In genomic region chr8:122593240-122593639, GRCm38 (mm10) we compare ENCODE assay signal across 17 mouse cellular contexts. TPM values are rescaled to one million over a fixed set of nuclear protein-coding genes. Genes with fewer than 3 reads are reported as not detected.
DNase-seq lines count a peak whose midpoint lies in the region; ATAC-seq and TF ChIP-seq lines count a peak whose summit lies in the region.
"Had no signal": no experiment of that assay in that cellular context is flagged by ENCODE, and none has a peak within 500 bp of the region (broad histone marks: within the 10 kb centered on the region; RNA-seq: fewer than 3 reads in every experiment).

No protein-coding gene starts in this region.

- H3K9me3 ChIP-seq in hindbrain, embryonic 12.5 days (replicated peaks), result no peaks in the 10 kb centered on the region
- H3K9me3 ChIP-seq in hindbrain, embryonic 11.5 days (ENCODE audit: control insufficient read depth, low read length), result no peaks in the 10 kb centered on the region
- H3K9me3 ChIP-seq in hindbrain, embryonic 14.5 days (ENCODE audit: control insufficient read depth, low read length), result no peaks in the 10 kb centered on the region
- H3K9me3 ChIP-seq in liver, embryonic 15.5 days (replicated peaks), result no peaks in the 10 kb centered on the region
- H3K9me3 ChIP-seq: heart, embryonic 15.5 days; intestine, embryonic 15.5 days; limb, embryonic 15.5 days; megakaryocyte, embryonic 14.5 days had no signal

- no peaks in the 10 kb centered on the region for H3K27me3 ChIP-seq in hindbrain, embryonic 12.5 days
- no peaks in the 10 kb centered on the region for H3K27me3 ChIP-seq in hindbrain, embryonic 11.5 days (ENCODE audit: control insufficient read depth, insufficient read depth, low read length)
- no peaks in the 10 kb centered on the region for H3K27me3 ChIP-seq in hindbrain, embryonic 14.5 days (ENCODE audit: control insufficient read depth, insufficient read depth, low read length)
- no peaks in the 10 kb centered on the region for H3K27me3 ChIP-seq in liver, embryonic 15.5 days
- H3K27me3 ChIP-seq: heart, embryonic 15.5 days; intestine, embryonic 15.5 days; limb, embryonic 15.5 days had no signal

- 0 out of 2 replicates have a peak, but pooled peaks have one; percentile 41 for TF ChIP-seq POLR2A in bone marrow, adult 2 months (IDR thresholded peaks at IDR 0.05; ENCODE audit: borderline replicate concordance, control insufficient read depth, low read depth, low read length)

- no peak overlapping the region for H3K4me3 ChIP-seq in hindbrain, embryonic 12.5 days
- no peak overlapping the region for H3K4me3 ChIP-seq in hindbrain, embryonic 11.5 days (ENCODE audit: low read depth, low read length)
- peak overlapping the region; percentile 2 for H3K4me3 ChIP-seq in bone marrow, adult 2 months (replicated peaks; ENCODE audit: control insufficient read depth, low read depth, low read length)
- no peak overlapping the region for H3K4me3 ChIP-seq in hindbrain, embryonic 14.5 days (replicated peaks; ENCODE audit: low read length)
- no peak overlapping the region for H3K4me3 ChIP-seq in liver, embryonic 15.5 days (replicated peaks)
- H3K4me3 ChIP-seq: heart, embryonic 15.5 days; intestine, embryonic 15.5 days; limb, embryonic 15.5 days; megakaryocyte, embryonic 14.5 days had no signal

- H3K4me1 ChIP-seq in hindbrain, embryonic 12.5 days, result peaks cover 9% of the 10 kb centered on the region; the same call in 1 of the 2 replicates
- no peaks in the 10 kb centered on the region for H3K4me1 ChIP-seq in hindbrain, embryonic 11.5 days (replicated peaks; ENCODE audit: control insufficient read depth, insufficient read depth, low read length)
- peaks cover 18% of the 10 kb centered on the region for H3K4me1 ChIP-seq in bone marrow, adult 2 months (ENCODE audit: control insufficient read depth, insufficient read depth, low read length)
- peaks cover 7% of the 10 kb centered on the region; the same call in 1 of the 2 replicates for H3K4me1 ChIP-seq in hindbrain, embryonic 14.5 days (replicated peaks; ENCODE audit: control insufficient read depth, insufficient read depth, low read length)
- peaks cover 12% of the 10 kb centered on the region for H3K4me1 ChIP-seq in liver, embryonic 15.5 days (replicated peaks)
- H3K4me1 ChIP-seq: heart, embryonic 15.5 days; intestine, embryonic 15.5 days had no signal

- no peak for ATAC-seq in hindbrain, embryonic 12.5 days (ENCODE audit: low FRiP score)
- ATAC-seq in hindbrain, embryonic 11.5 days (ENCODE audit: low FRiP score), result no peak
- ATAC-seq in hindbrain, embryonic 14.5 days (ENCODE audit: low FRiP score), result no peak
- ATAC-seq in liver, embryonic 15.5 days (ENCODE audit: insufficient read depth), result no peak
- ATAC-seq: CD4-positive, CD25-positive, alpha-beta regulatory T cell, adult 4 months; intestine, embryonic 15.5 days had no signal

- DNase-seq in hindbrain, embryonic 11.5 days (ENCODE audit: low spot score), result no peak
- DNase-seq in hindbrain, embryonic 14.5 days (ENCODE audit: low spot score), result no peak
- DNase-seq in adrenal gland, adult 18-20 months (ENCODE audit: low spot score in 2 of 2), result no peak
- no peak for DNase-seq in spleen, adult 18-20 months
- DNase-seq: kidney, postnatal 25 days; thymus, postnatal 36 days had no signal

- peak overlapping the region; percentile 58 for H3K27ac ChIP-seq in hindbrain, embryonic 12.5 days
- no peak overlapping the region for H3K27ac ChIP-seq in hindbrain, embryonic 11.5 days (ENCODE audit: low read depth, low read length)
- peak overlapping the region; percentile 83 for H3K27ac ChIP-seq in bone marrow, adult 2 months (ENCODE audit: control insufficient read depth, insufficient read depth, low read depth, low read length, poor library complexity)
- peak overlapping the region; percentile 27; the same call in 1 of the 2 replicates for H3K27ac ChIP-seq in hindbrain, embryonic 14.5 days
- H3K27ac ChIP-seq in liver, embryonic 15.5 days (replicated peaks), result peak overlapping the region; percentile 55
- H3K27ac ChIP-seq: heart, embryonic 15.5 days; intestine, embryonic 15.5 days; limb, embryonic 15.5 days had no signal

- H3K36me3 ChIP-seq in hindbrain, embryonic 12.5 days, result 0 out of 2 replicates have a peak, but pooled peaks cover 4% of the 10 kb centered on the region
- no peaks in the 10 kb centered on the region for H3K36me3 ChIP-seq in hindbrain, embryonic 11.5 days (ENCODE audit: control insufficient read depth, insufficient read depth, low read length)
- no peaks in the 10 kb centered on the region for H3K36me3 ChIP-seq in hindbrain, embryonic 14.5 days (replicated peaks; ENCODE audit: control insufficient read depth, insufficient read depth)
- H3K36me3 ChIP-seq in liver, embryonic 15.5 days (replicated peaks), result 0 out of 2 replicates have a peak, but pooled peaks cover 4% of the 10 kb centered on the region
- H3K36me3 ChIP-seq: heart, embryonic 15.5 days; intestine, embryonic 15.5 days had no signal

- 59% methylated on average over 12 of the region's 12 CpGs for WGBS in hindbrain, embryonic 12.5 days
- WGBS in hindbrain, embryonic 11.5 days, result 77% methylated on average over 12 of the region's 12 CpGs
- WGBS in bone marrow, adult 2 months, result 40% methylated on average over 12 of the region's 12 CpGs
- WGBS in hindbrain, embryonic 14.5 days, result 66% methylated on average over 12 of the region's 12 CpGs
- 45% methylated on average over 12 of the region's 12 CpGs for WGBS in liver, embryonic 15.5 days (ENCODE audit: insufficient replicate concordance)

- H3K9ac ChIP-seq in hindbrain, embryonic 12.5 days, result no peak overlapping the region
- H3K9ac ChIP-seq in hindbrain, embryonic 11.5 days (ENCODE audit: low read depth, low read length), result no peak overlapping the region
- H3K9ac ChIP-seq in hindbrain, embryonic 14.5 days, result no peak overlapping the region
- H3K9ac ChIP-seq in liver, embryonic 15.5 days, result no peak overlapping the region
- H3K9ac ChIP-seq: heart, embryonic 15.5 days; intestine, embryonic 15.5 days; limb, embryonic 15.5 days had no signal

- no peak for TF ChIP-seq CTCF in bone marrow, adult 2 months (IDR thresholded peaks at IDR 0.05; ENCODE audit: control insufficient read depth, insufficient read depth, low read length)

- no peak overlapping the region for H3K4me2 ChIP-seq in hindbrain, embryonic 12.5 days (replicated peaks)
- H3K4me2 ChIP-seq in hindbrain, embryonic 11.5 days (replicated peaks; ENCODE audit: low read depth, low read length), result no peak overlapping the region
- H3K4me2 ChIP-seq in hindbrain, embryonic 14.5 days (replicated peaks), result no peak overlapping the region
- peak overlapping the region; percentile 10; the same call in 1 of the 2 replicates for H3K4me2 ChIP-seq in liver, embryonic 15.5 days
- H3K4me2 ChIP-seq: heart, embryonic 15.5 days; intestine, embryonic 15.5 days; limb, embryonic 15.5 days had no signal

RNA-seq across cellular contexts. Expression of gene Aprt, which starts 16.5 kb away (rescaled TPM):
- 160 and 185 TPM in 2 replicates for polyA plus RNA-seq in hindbrain, embryonic 12.5 days (2016; fragmentation: Nextera tagmentation; extraction: Ambion mirVana)
- polyA plus RNA-seq in hindbrain, embryonic 11.5 days (2014; fragmentation: Nextera tagmentation; extraction: Ambion mirVana), result 194 and 206 TPM in 2 replicates
- 41.8 and 95.4 TPM in 2 replicates for polyA plus RNA-seq in bone marrow, adult 2 months (2011; ENCODE audit: insufficient read depth, insufficient read length, low replicate concordance, missing spikeins)
- polyA plus RNA-seq in hindbrain, embryonic 14.5 days (2014; fragmentation: Nextera tagmentation; extraction: Ambion mirVana), result 183 and 187 TPM in 2 replicates
- polyA plus RNA-seq in liver, embryonic 15.5 days (2015; fragmentation: Nextera tagmentation; extraction: Ambion mirVana), result 187 and 214 TPM in 2 replicates
- 10 to 100 TPM; 71.3 to 71.7 TPM for total RNA-seq in adrenal gland, adult 18-20 months (2021)

RNA-seq across cellular contexts. Expression of gene Galns, which starts 18.0 kb away (rescaled TPM):
- 6.3 and 6.9 TPM in 2 replicates for polyA plus RNA-seq in hindbrain, embryonic 12.5 days (2016; fragmentation: Nextera tagmentation; extraction: Ambion mirVana)
- 4.7 and 6.2 TPM in 2 replicates for polyA plus RNA-seq in hindbrain, embryonic 11.5 days (2014; fragmentation: Nextera tagmentation; extraction: Ambion mirVana)
- polyA plus RNA-seq in bone marrow, adult 2 months (2011; ENCODE audit: insufficient read depth, insufficient read length, low replicate concordance, missing spikeins), result 18.7 and 40.6 TPM in 2 replicates
- polyA plus RNA-seq in hindbrain, embryonic 14.5 days (2014; fragmentation: Nextera tagmentation; extraction: Ambion mirVana), result 5.8 and 6.0 TPM in 2 replicates
- polyA plus RNA-seq in liver, embryonic 15.5 days (2015; fragmentation: Nextera tagmentation; extraction: Ambion mirVana), result 8.2 and 8.8 TPM in 2 replicates
- 1 to 10 TPM; 5.0 to 6.1 TPM for total RNA-seq in adrenal gland, adult 18-20 months (2021)

RNA-seq across cellular contexts. Expression of gene Trappc2l, which starts 18.2 kb away (rescaled TPM):
- polyA plus RNA-seq in hindbrain, embryonic 12.5 days (2016; fragmentation: Nextera tagmentation; extraction: Ambion mirVana), result 48.2 and 52.6 TPM in 2 replicates
- polyA plus RNA-seq in hindbrain, embryonic 11.5 days (2014; fragmentation: Nextera tagmentation; extraction: Ambion mirVana), result 48.3 and 60.2 TPM in 2 replicates
- 14.0 and 36.5 TPM in 2 replicates for polyA plus RNA-seq in bone marrow, adult 2 months (2011; ENCODE audit: insufficient read depth, insufficient read length, low replicate concordance, missing spikeins)
- polyA plus RNA-seq in hindbrain, embryonic 14.5 days (2014; fragmentation: Nextera tagmentation; extraction: Ambion mirVana), result 118 and 130 TPM in 2 replicates
- polyA plus RNA-seq in liver, embryonic 15.5 days (2015; fragmentation: Nextera tagmentation; extraction: Ambion mirVana), result 24.2 and 33.1 TPM in 2 replicates
- total RNA-seq in adrenal gland, adult 18-20 months (2021), result 10 to 100 TPM; 63.1 to 64.5 TPM

RNA-seq across cellular contexts. Expression of gene Cdt1, which starts 25.4 kb away (rescaled TPM):
- polyA plus RNA-seq in hindbrain, embryonic 12.5 days (2016; fragmentation: Nextera tagmentation; extraction: Ambion mirVana), result 22.7 and 23.9 TPM in 2 replicates
- polyA plus RNA-seq in hindbrain, embryonic 11.5 days (2014; fragmentation: Nextera tagmentation; extraction: Ambion mirVana), result 19.8 and 21.3 TPM in 2 replicates
- 62.8 and 68.5 TPM in 2 replicates for polyA plus RNA-seq in bone marrow, adult 2 months (2011; ENCODE audit: insufficient read depth, insufficient read length, low replicate concordance, missing spikeins)
- 6.2 and 8.1 TPM in 2 replicates for polyA plus RNA-seq in hindbrain, embryonic 14.5 days (2014; fragmentation: Nextera tagmentation; extraction: Ambion mirVana)
- 45.9 and 46.0 TPM in 2 replicates for polyA plus RNA-seq in liver, embryonic 15.5 days (2015; fragmentation: Nextera tagmentation; extraction: Ambion mirVana)
- total RNA-seq in adrenal gland, adult 18-20 months (2021), result 1 to 10 TPM; 4.7 to 4.9 TPM

RNA-seq across cellular contexts. Expression of gene Pabpn1l, which starts 29.3 kb away (rescaled TPM):
- not detected in 2 replicates for polyA plus RNA-seq in hindbrain, embryonic 12.5 days (2016; fragmentation: Nextera tagmentation; extraction: Ambion mirVana)
- not detected in 2 replicates for polyA plus RNA-seq in hindbrain, embryonic 11.5 days (2014; fragmentation: Nextera tagmentation; extraction: Ambion mirVana)
- not detected in 2 replicates for polyA plus RNA-seq in bone marrow, adult 2 months (2011; ENCODE audit: insufficient read depth, insufficient read length, low replicate concordance, missing spikeins)
- not detected in 2 replicates for polyA plus RNA-seq in hindbrain, embryonic 14.5 days (2014; fragmentation: Nextera tagmentation; extraction: Ambion mirVana)
- polyA plus RNA-seq in liver, embryonic 15.5 days (2015; fragmentation: Nextera tagmentation; extraction: Ambion mirVana), result not detected in 2 replicates
- total RNA-seq in adrenal gland, adult 18-20 months (2021), result not detected
- total RNA-seq: layer of hippocampus, postnatal 14 days had no signal
- polyA plus RNA-seq: CD4-positive, CD25-positive, alpha-beta regulatory T cell, adult 4 months; heart, embryonic 15.5 days; intestine, embryonic 15.5 days; limb, embryonic 15.5 days; small intestine, adult 2 months; stomach, embryonic 16.5 days had no signal
